Mouse (Mus musculus): ENCODE results near the gene R3hcc1l.

The R3hcc1l gene

GRCm38 (mm10) chr19:42509625-42510024, 8.9 kb upstream of the R3hcc1l start:
- H3K36me3 ChIP-seq (ENCODE audit: insufficient read depth, low read length), result no peaks in the 10 kb centered on the region
- TF ChIP-seq NANOG (IDR thresholded peaks at IDR 0.05; ENCODE audit: borderline replicate concordance, low read length), result no peak
- no peak for TF ChIP-seq CTCF (conservative IDR thresholded peaks at IDR 0.05; ENCODE audit: low read length)
- no peak overlapping the region for H3K4me3 ChIP-seq (replicated peaks; ENCODE audit: low read length)
- H3K9me3 ChIP-seq (ENCODE audit: low read length), result no peaks in the 10 kb centered on the region
- H3K27me3 ChIP-seq (ENCODE audit: insufficient read depth, low read length), result peaks cover 13% of the 10 kb centered on the region
- no peaks in the 10 kb centered on the region for H3K4me1 ChIP-seq (replicated peaks; ENCODE audit: low read depth, low read length)

- Histone ChIP-seq H3K4me1 (replicated peaks; ENCODE audit: low read depth, low read length) (no peaks in the 10 kb centered on the region), H3K36me3 (ENCODE audit: insufficient read depth, low read length) (no peaks in the 10 kb centered on the region), H3K4me3 (replicated peaks; ENCODE audit: low read length) (no peak overlapping the region), H3K27me3 (ENCODE audit: insufficient read depth, low read length) (peaks cover 13% of the 10 kb centered on the region), H3K9me3 (ENCODE audit: low read length) (no peaks in the 10 kb centered on the region)
- TF ChIP-seq NANOG (IDR thresholded peaks at IDR 0.05; ENCODE audit: borderline replicate concordance, low read length) (no peak), CTCF (conservative IDR thresholded peaks at IDR 0.05; ENCODE audit: low read length) (no peak), POU5F1 (IDR thresholded peaks at IDR 0.05; ENCODE audit: borderline replicate concordance, low read length) (no peak)
Observed at GRCm38 (mm10) chr19:42510276-42511171, 8.0 kb upstream of the R3hcc1l start.

GRCm38 (mm10) chr19:42515656-42516055, 2.9 kb upstream of the R3hcc1l start:
- TF ChIP-seq POU5F1 (IDR thresholded peaks at IDR 0.05; ENCODE audit: borderline replicate concordance, low read length), result no peak
- TF ChIP-seq CTCF (conservative IDR thresholded peaks at IDR 0.05; ENCODE audit: low read length), result no peak
- no peak for TF ChIP-seq NANOG (IDR thresholded peaks at IDR 0.05; ENCODE audit: borderline replicate concordance, low read length)
- H3K4me3 ChIP-seq (replicated peaks; ENCODE audit: low read length), result no peak overlapping the region
- H3K36me3 ChIP-seq (ENCODE audit: insufficient read depth, low read length), result no peaks in the 10 kb centered on the region
- H3K4me1 ChIP-seq (replicated peaks; ENCODE audit: low read depth, low read length), result peaks cover 28% of the 10 kb centered on the region
- H3K9me3 ChIP-seq (ENCODE audit: low read length), result no peaks in the 10 kb centered on the region
- H3K27me3 ChIP-seq (ENCODE audit: insufficient read depth, low read length), result no peaks in the 10 kb centered on the region

- H3K4me3 ChIP-seq (replicated peaks; ENCODE audit: low read length), result no peak overlapping the region
- no peaks in the 10 kb centered on the region for H3K9me3 ChIP-seq (ENCODE audit: low read length)
- no peaks in the 10 kb centered on the region for H3K36me3 ChIP-seq (ENCODE audit: insufficient read depth, low read length)
- H3K4me1 ChIP-seq (replicated peaks; ENCODE audit: low read depth, low read length), result peaks cover 31% of the 10 kb centered on the region
- TF ChIP-seq NANOG (IDR thresholded peaks at IDR 0.05; ENCODE audit: borderline replicate concordance, low read length) (no peak), POU5F1 (IDR thresholded peaks at IDR 0.05; ENCODE audit: borderline replicate concordance, low read length) (no peak), CTCF (conservative IDR thresholded peaks at IDR 0.05; ENCODE audit: low read length) (no peak)
- H3K27me3 ChIP-seq (ENCODE audit: insufficient read depth, low read length), result no peaks in the 10 kb centered on the region
Observed at GRCm38 (mm10) chr19:42516121-42516520, 2.4 kb upstream of the R3hcc1l start.

- TF ChIP-seq CTCF (conservative IDR thresholded peaks at IDR 0.05; ENCODE audit: low read length) (no peak), POU5F1 (IDR thresholded peaks at IDR 0.05; ENCODE audit: borderline replicate concordance, low read length) (no peak), NANOG (IDR thresholded peaks at IDR 0.05; ENCODE audit: borderline replicate concordance, low read length) (no peak)
- peak overlapping the region; percentile 96 for H3K4me3 ChIP-seq (replicated peaks; ENCODE audit: low read length)
- no peaks in the 10 kb centered on the region for H3K36me3 ChIP-seq (ENCODE audit: insufficient read depth, low read length)
- H3K9me3 ChIP-seq (ENCODE audit: low read length), result no peaks in the 10 kb centered on the region
- H3K4me1 ChIP-seq (replicated peaks; ENCODE audit: low read depth, low read length), result peaks cover 36% of the 10 kb centered on the region
- no peaks in the 10 kb centered on the region for H3K27me3 ChIP-seq (ENCODE audit: insufficient read depth, low read length)
Observed at GRCm38 (mm10) chr19:42517957-42518619, 471 bp upstream of the R3hcc1l start.

- peaks cover 37% of the 10 kb centered on the region for H3K4me1 ChIP-seq (replicated peaks; ENCODE audit: low read depth, low read length)
- peak overlapping the region; percentile 96 for H3K4me3 ChIP-seq (replicated peaks; ENCODE audit: low read length)
- H3K9me3 ChIP-seq (ENCODE audit: low read length), result no peaks in the 10 kb centered on the region
- TF ChIP-seq CTCF (conservative IDR thresholded peaks at IDR 0.05; ENCODE audit: low read length) (no peak), NANOG (IDR thresholded peaks at IDR 0.05; ENCODE audit: borderline replicate concordance, low read length) (no peak), POU5F1 (IDR thresholded peaks at IDR 0.05; ENCODE audit: borderline replicate concordance, low read length) (no peak)
- no peaks in the 10 kb centered on the region for H3K36me3 ChIP-seq (ENCODE audit: insufficient read depth, low read length)
- no peaks in the 10 kb centered on the region for H3K27me3 ChIP-seq (ENCODE audit: insufficient read depth, low read length)
Observed at GRCm38 (mm10) chr19:42519760-42520159, 1.2 kb downstream of the R3hcc1l start.

- Histone ChIP-seq H3K4me1 (replicated peaks; ENCODE audit: low read depth, low read length) (peaks cover 21% of the 10 kb centered on the region), H3K9me3 (ENCODE audit: low read length) (no peaks in the 10 kb centered on the region), H3K27me3 (ENCODE audit: insufficient read depth, low read length) (no peaks in the 10 kb centered on the region), H3K4me3 (replicated peaks; ENCODE audit: low read length) (no peak overlapping the region), H3K36me3 (ENCODE audit: insufficient read depth, low read length) (no peaks in the 10 kb centered on the region)
- TF ChIP-seq CTCF (conservative IDR thresholded peaks at IDR 0.05; ENCODE audit: low read length), result no peak
- no peak for TF ChIP-seq NANOG (IDR thresholded peaks at IDR 0.05; ENCODE audit: borderline replicate concordance, low read length)
- TF ChIP-seq POU5F1 (IDR thresholded peaks at IDR 0.05; ENCODE audit: borderline replicate concordance, low read length), result no peak
Observed at GRCm38 (mm10) chr19:42524703-42525102, 6.1 kb downstream of the R3hcc1l start.

- TF ChIP-seq CTCF (conservative IDR thresholded peaks at IDR 0.05; ENCODE audit: low read length) (no peak), NANOG (IDR thresholded peaks at IDR 0.05; ENCODE audit: borderline replicate concordance, low read length) (no peak), POU5F1 (IDR thresholded peaks at IDR 0.05; ENCODE audit: borderline replicate concordance, low read length) (no peak)
- Histone ChIP-seq H3K4me1 (replicated peaks; ENCODE audit: low read depth, low read length) (peaks cover 9% of the 10 kb centered on the region), H3K36me3 (ENCODE audit: insufficient read depth, low read length) (no peaks in the 10 kb centered on the region)
Observed at GRCm38 (mm10) chr19:42529992-42530437, 11.5 kb downstream of the R3hcc1l start.

More at GRCm38 (mm10) chr19:42529992-42530437, 11.5 kb downstream of the R3hcc1l start:
- H3K4me3 ChIP-seq (replicated peaks; ENCODE audit: low read length), result no peak overlapping the region
- H3K27me3 ChIP-seq (ENCODE audit: insufficient read depth, low read length), result no peaks in the 10 kb centered on the region
- H3K9me3 ChIP-seq (ENCODE audit: low read length), result no peaks in the 10 kb centered on the region
